Mouse (Mus musculus) liver, embryonic 12.5 days (tissue): ENCODE results near the gene Sh2b3. TPM values are rescaled to one million over a fixed set of nuclear protein-coding genes. Genes with fewer than 3 reads are reported as not detected.

Source experiments
- ATAC-seq: fragments of 200-750 bp; cut with Nextera tagmentation; 2 replicates; pipeline ENCODE4 v1.8.0; 2017; ENCODE audit warnings: moderate number of reproducible peaks, mild to moderate bottlenecking, moderate library complexity
- H3K27ac ChIP-seq: fragments of 300-500 bp; sonication (generic); 2 replicates; pipeline ENCODE4 v1.5.1; 2016; ENCODE audit warnings: mild to moderate bottlenecking
- H3K27me3 ChIP-seq: fragments of 300-500 bp; sonication (generic); replicated peaks from 2 replicates; pipeline ENCODE4 v1.6.1; 2016; ENCODE audit warnings: mild to moderate bottlenecking, moderate library complexity
- H3K36me3 ChIP-seq: fragments of 300-500 bp; sonication (generic); 2 replicates; pipeline ENCODE4 v1.6.1; 2016; ENCODE audit warnings: mild to moderate bottlenecking, moderate library complexity
- H3K4me1 ChIP-seq: fragments of 300-500 bp; sonication (generic); 2 replicates; pipeline ENCODE4 v1.6.1; 2016
- H3K4me2 ChIP-seq: fragments of 300-500 bp; sonication (generic); 2 replicates; pipeline ENCODE4 v1.6.1; 2016; ENCODE audit warnings: mild to moderate bottlenecking, moderate library complexity
- H3K4me3 ChIP-seq: fragments of 300-500 bp; sonication (generic); 2 replicates; pipeline ENCODE4 v1.5.1; 2016; ENCODE audit warnings: mild to moderate bottlenecking, moderate library complexity
- H3K9ac ChIP-seq: fragments of 300-500 bp; sonication (generic); 2 replicates; pipeline ENCODE4 v1.6.1; 2016; ENCODE audit warnings: mild to moderate bottlenecking, moderate library complexity
- H3K9me3 ChIP-seq: fragments of 300-500 bp; sonication (generic); replicated peaks from 2 replicates; pipeline ENCODE4 v1.6.1; 2016; ENCODE audit warnings: mild to moderate bottlenecking, moderate library complexity
- WGBS: fragments of 180-500 bp; shearing (Covaris S2); methylation state at CpG from one replicate; pipeline ENCODE4 v1.1.7; 2016; ENCODE audit not compliant: insufficient replicate concordance; 5-methylcytosine and 5-hydroxymethylcytosine counted together
- polyA plus RNA-seq: library from polyadenylated mRNA; unstranded; fragments of >200 nt; fragmentation: Nextera tagmentation; extraction: Ambion mirVana; gene quantifications from 2 replicates; pipeline ENCODE4 v1.2.1, GENCODE M21; 2016

Sh2b3 gene
- polyA plus RNA-seq, 1 experiment from 2014 or later: 13.0 TPM

DNA sequence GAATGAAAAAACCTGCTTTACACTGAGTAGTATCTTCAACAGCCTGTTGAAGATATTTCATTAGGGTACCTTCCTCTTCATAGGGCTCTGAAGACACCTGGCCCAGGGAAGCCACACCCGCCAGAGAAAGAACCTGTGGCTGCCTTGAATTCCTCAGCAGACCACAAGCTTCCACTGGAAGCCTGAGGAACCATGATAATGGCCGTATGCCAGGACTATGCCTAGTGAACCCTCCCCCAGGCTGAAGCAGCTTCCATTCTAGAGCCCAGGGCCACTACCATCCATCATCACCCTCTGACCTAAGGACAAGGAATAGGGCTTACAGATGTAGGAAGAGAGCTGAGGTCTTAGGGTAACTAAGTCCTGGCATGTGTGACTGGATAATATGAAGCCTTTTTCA, 17.3 kb downstream of the Sh2b3 start:
- H3K4me1 ChIP-seq: peaks cover 42% of the 10 kb centered on the region

GRCm38 (mm10) chr5:121819559-121819958, 17.9 kb downstream of the Sh2b3 start:
- Histone ChIP-seq H3K4me3 (no peak overlapping the region), H3K27me3 (no peaks in the 10 kb centered on the region), H3K9me3 (no peaks in the 10 kb centered on the region), H3K27ac (peak overlapping the region; percentile 21; the same call in 1 of the 2 replicates), H3K4me2 (no peak overlapping the region), H3K4me1 (peaks cover 36% of the 10 kb centered on the region), H3K36me3 (peaks cover 97% of the 10 kb centered on the region), H3K9ac (no peak overlapping the region)
- no peak for ATAC-seq
- WGBS: 45% methylated on average over 5 of the region's 5 CpGs

More for the DNA sequence above, 17.3 kb downstream of the Sh2b3 start:
- 54% methylated on average over 2 of the region's 2 CpGs for WGBS
- Histone ChIP-seq H3K27ac (no peak overlapping the region), H3K27me3 (no peaks in the 10 kb centered on the region), H3K9me3 (no peaks in the 10 kb centered on the region), H3K9ac (no peak overlapping the region), H3K4me2 (no peak overlapping the region), H3K4me3 (no peak overlapping the region), H3K36me3 (peaks cover 98% of the 10 kb centered on the region)
- no peak for ATAC-seq

- Histone ChIP-seq H3K9ac (no peak overlapping the region), H3K4me2 (no peak overlapping the region), H3K4me3 (no peak overlapping the region), H3K27me3 (no peaks in the 10 kb centered on the region), H3K27ac (no peak overlapping the region), H3K36me3 (peaks cover 97% of the 10 kb centered on the region), H3K9me3 (no peaks in the 10 kb centered on the region), H3K4me1 (peaks cover 29% of the 10 kb centered on the region)
- no peak for ATAC-seq
- WGBS: 81% methylated on average over 4 of the region's 4 CpGs
These were observed 18.6 kb downstream of the Sh2b3 start for GRCm38 (mm10) chr5:121818862-121819261.

DNA sequence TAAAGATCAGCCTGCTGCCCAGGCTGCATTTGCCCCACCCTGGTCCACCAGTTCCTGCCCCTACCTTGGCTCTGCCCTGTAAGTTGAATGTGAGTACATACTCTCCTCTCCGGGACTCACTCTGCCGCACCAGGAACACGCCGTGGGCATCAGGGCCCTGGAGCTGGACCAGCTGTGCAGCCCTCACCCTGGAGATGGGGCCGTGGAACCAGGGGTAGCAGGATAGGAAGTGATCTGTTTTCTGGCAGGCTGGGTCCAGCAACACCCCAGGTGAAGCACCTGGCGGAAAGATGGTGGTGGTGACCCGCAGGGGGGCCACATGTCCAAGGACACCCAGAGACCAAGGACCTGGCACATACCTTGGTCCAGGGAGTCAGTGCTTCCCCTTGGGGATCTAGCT, 19.0 kb downstream of the Sh2b3 start:
- Histone ChIP-seq H3K9ac (no peak overlapping the region), H3K4me3 (no peak overlapping the region), H3K36me3 (peaks cover 97% of the 10 kb centered on the region), H3K4me2 (no peak overlapping the region), H3K9me3 (no peaks in the 10 kb centered on the region), H3K27ac (no peak overlapping the region), H3K27me3 (no peaks in the 10 kb centered on the region), H3K4me1 (peaks cover 24% of the 10 kb centered on the region)
- WGBS: 90% methylated on average over 7 of the region's 7 CpGs
- no peak for ATAC-seq

DNA sequence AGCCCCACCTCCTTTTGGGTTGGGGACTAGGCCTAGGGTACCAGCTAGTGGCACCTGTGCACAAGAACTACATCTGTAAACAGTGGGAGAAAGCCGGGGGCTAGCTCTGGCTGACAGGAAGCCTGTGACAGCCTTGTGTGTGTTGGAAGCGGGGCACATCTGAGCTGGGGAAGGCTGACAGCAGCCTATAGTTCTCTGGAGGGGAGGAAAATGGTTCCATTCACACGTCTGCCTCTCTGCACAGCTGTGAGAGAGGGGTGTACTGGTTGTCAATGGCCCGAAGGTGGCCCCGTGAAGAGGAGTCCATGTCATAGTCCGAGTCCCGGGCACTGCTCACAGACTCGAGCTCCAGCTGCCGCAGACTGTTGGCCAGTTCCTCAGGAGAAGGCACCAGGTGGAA, 19.9 kb downstream of the Sh2b3 start:
- Histone ChIP-seq H3K4me3 (no peak overlapping the region), H3K27me3 (no peaks in the 10 kb centered on the region), H3K27ac (no peak overlapping the region), H3K9ac (no peak overlapping the region), H3K4me2 (no peak overlapping the region), H3K4me1 (peaks cover 21% of the 10 kb centered on the region; the same call in 1 of the 2 replicates), H3K9me3 (no peaks in the 10 kb centered on the region), H3K36me3 (peaks cover 97% of the 10 kb centered on the region)
- WGBS: 78% methylated on average over 9 of the region's 9 CpGs
- ATAC-seq: no peak

GRCm38 (mm10) chr5:121816611-121817010, 20.8 kb downstream of the Sh2b3 start:
- no peak overlapping the region for H3K27ac ChIP-seq
- H3K9me3 ChIP-seq: no peaks in the 10 kb centered on the region
- H3K4me1 ChIP-seq: peaks cover 30% of the 10 kb centered on the region
- H3K36me3 ChIP-seq: peaks cover 97% of the 10 kb centered on the region
- no peaks in the 10 kb centered on the region for H3K27me3 ChIP-seq
- no peak overlapping the region for H3K9ac ChIP-seq
- no peak overlapping the region for H3K4me2 ChIP-seq
- no peak for ATAC-seq
- 76% methylated on average over 2 of the region's 2 CpGs for WGBS
- H3K4me3 ChIP-seq: no peak overlapping the region

DNA sequence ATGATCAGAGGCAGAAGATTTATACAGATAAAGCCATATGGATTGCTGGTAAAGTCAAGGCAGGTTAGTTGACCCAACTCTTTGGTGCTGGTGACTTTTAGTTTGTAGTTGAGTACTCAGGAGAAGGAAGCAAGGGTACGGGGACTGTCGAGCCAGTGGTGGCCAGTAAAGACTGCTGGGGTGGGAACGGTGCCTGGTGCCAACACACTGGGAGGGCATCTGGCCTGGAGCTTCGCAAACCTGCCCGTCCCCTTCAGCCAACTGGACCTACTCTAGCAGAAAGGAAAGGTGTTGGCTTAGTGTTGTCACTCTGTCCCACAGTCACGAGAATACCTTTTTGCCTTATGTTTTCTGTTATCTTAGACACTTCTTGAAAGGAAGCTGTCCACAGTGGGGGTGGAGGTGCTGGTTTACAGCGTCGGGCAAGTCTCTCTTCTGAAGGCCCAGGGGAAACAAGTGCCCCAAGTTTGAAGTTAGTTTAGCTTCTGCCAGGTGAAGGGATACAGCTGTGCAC, 21.5 kb downstream of the Sh2b3 start:
- H3K27me3 ChIP-seq: no peaks in the 10 kb centered on the region
- no peak overlapping the region for H3K9ac ChIP-seq
- H3K9me3 ChIP-seq: no peaks in the 10 kb centered on the region
- H3K4me3 ChIP-seq: no peak overlapping the region
- H3K27ac ChIP-seq: no peak overlapping the region
- 80% methylated on average over 8 of the region's 8 CpGs for WGBS
- no peak overlapping the region for H3K4me2 ChIP-seq
- ATAC-seq: no peak
- H3K4me1 ChIP-seq: peaks cover 34% of the 10 kb centered on the region
- peaks cover 99% of the 10 kb centered on the region for H3K36me3 ChIP-seq

DNA sequence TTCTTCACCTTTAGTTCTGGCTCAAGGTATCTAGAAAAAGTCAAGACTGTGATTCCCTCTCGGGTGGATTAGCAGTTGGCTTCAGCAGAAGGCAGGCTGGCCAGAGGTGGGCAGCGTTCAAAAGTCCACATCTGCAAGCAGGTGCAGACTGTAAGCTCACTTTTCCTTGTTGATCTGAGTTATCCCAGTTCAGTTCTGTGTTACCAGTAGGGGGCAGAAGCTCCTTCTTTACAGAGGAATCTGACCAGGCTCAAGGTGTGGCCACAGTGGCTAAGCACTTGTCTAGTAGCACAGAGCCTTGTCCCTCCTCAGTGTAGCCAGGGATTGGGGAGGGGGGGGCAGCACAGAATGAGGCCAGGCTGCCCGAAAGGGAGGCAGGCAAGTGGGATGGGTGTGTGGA, 22.4 kb downstream of the Sh2b3 start:
- Histone ChIP-seq H3K27me3 (no peaks in the 10 kb centered on the region), H3K4me2 (no peak overlapping the region), H3K4me3 (no peak overlapping the region), H3K9ac (no peak overlapping the region), H3K9me3 (no peaks in the 10 kb centered on the region), H3K27ac (no peak overlapping the region), H3K4me1 (peaks cover 32% of the 10 kb centered on the region), H3K36me3 (peaks cover 99% of the 10 kb centered on the region)
- WGBS: 57% methylated on average over 3 of the region's 3 CpGs
- ATAC-seq: no peak

DNA sequence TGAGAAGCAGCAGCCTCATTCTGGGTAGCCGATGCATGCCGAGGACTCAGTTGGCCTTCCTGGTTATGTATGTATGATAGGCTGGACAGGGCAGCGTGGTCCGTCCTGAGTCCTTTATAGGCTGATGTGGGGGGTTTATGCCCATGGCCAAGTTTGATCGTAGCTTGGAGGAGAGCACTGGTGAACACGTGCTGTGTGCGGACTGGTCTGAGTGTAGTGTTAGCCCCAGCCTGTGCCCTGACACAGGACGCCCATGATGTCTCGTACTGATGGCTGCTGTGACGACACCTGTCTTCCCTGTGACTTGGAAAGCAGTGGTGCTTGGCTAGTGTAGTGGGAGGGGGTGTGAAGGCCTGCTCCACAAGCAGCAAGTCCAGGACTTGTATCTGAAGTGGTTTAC, 23.7 kb downstream of the Sh2b3 start:
- no peak overlapping the region for H3K4me2 ChIP-seq
- H3K4me3 ChIP-seq: no peak overlapping the region
- ATAC-seq: no peak
- WGBS: 86% methylated on average over 10 of the region's 10 CpGs
- no peak overlapping the region for H3K9ac ChIP-seq
- H3K36me3 ChIP-seq: peaks cover 94% of the 10 kb centered on the region
- H3K27me3 ChIP-seq: no peaks in the 10 kb centered on the region
- no peak overlapping the region for H3K27ac ChIP-seq
- H3K9me3 ChIP-seq: no peaks in the 10 kb centered on the region
- peaks cover 24% of the 10 kb centered on the region for H3K4me1 ChIP-seq

- peaks cover 94% of the 10 kb centered on the region for H3K36me3 ChIP-seq
- ATAC-seq: no peak
- H3K4me2 ChIP-seq: no peak overlapping the region
- H3K9me3 ChIP-seq: no peaks in the 10 kb centered on the region
- no peak overlapping the region for H3K4me3 ChIP-seq
- peaks cover 24% of the 10 kb centered on the region for H3K4me1 ChIP-seq
- H3K9ac ChIP-seq: no peak overlapping the region
- WGBS: 68% methylated on average over 7 of the region's 7 CpGs
- no peaks in the 10 kb centered on the region for H3K27me3 ChIP-seq
- no peak overlapping the region for H3K27ac ChIP-seq
These were observed 24.8 kb downstream of the Sh2b3 start for GRCm38 (mm10) chr5:121812526-121813243.

GRCm38 (mm10) chr5:121811485-121811931, 25.9 kb downstream of the Sh2b3 start:
- no peak overlapping the region for H3K4me3 ChIP-seq
- no peak overlapping the region for H3K4me2 ChIP-seq
- peaks cover 93% of the 10 kb centered on the region for H3K36me3 ChIP-seq
- ATAC-seq: peak; percentile 16
- H3K9me3 ChIP-seq: no peaks in the 10 kb centered on the region
- H3K27ac ChIP-seq: 0 out of 2 replicates have a peak overlapping the region, but pooled peaks have one; percentile 32
- H3K27me3 ChIP-seq: no peaks in the 10 kb centered on the region
- H3K4me1 ChIP-seq: peaks cover 24% of the 10 kb centered on the region
- 66% methylated on average over 5 of the region's 5 CpGs for WGBS
- H3K9ac ChIP-seq: 0 out of 2 replicates have a peak overlapping the region, but pooled peaks have one; percentile 13

DNA sequence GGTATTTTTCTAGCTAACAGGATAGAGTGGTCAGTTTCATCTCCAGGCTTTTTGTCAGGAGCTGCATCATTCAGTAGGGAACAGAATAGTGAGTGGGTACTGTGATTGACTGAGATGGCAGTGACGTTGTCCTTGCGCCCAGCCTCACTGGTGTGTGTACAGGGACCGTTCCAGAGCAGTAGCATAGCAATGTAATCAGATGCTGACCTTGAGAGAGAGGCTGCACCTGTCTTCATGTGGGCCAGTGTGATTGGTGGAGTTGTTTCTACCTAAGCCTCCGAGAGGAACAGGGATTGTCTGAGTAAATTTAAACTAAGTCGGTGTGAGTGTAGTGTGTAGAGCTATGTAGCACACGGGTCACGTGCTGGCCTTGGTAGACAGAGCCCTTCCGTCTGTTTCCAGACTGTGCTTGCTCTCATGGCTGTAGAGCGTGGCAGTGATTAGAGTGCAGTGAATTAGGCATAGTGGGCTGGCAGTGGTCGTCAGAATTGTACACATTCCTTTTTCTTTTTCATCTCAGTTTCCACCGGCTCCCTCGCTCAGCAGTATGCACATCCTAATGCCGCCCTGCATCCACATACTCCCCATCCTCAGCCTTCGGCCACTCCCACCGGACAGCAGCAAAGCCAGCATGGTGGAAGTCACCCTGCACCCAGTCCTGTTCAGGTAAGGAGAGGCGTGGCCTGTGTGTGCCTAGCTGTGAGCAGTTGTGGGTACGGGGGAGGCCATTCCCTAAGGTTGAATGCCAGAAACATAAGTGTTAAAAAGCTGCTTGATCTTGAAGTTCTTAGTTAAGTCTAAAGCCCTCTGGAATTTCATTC, 26.9 kb downstream of the Sh2b3 start:
- peaks cover 24% of the 10 kb centered on the region; the same call in 1 of the 2 replicates for H3K4me1 ChIP-seq
- H3K36me3 ChIP-seq: peaks cover 91% of the 10 kb centered on the region
- no peak overlapping the region for H3K27ac ChIP-seq
- no peak overlapping the region for H3K9ac ChIP-seq
- no peaks in the 10 kb centered on the region for H3K9me3 ChIP-seq
- ATAC-seq: no peak
- WGBS: 89% methylated on average over 17 of the region's 17 CpGs
- no peak overlapping the region for H3K4me2 ChIP-seq
- no peak overlapping the region for H3K4me3 ChIP-seq
- H3K27me3 ChIP-seq: no peaks in the 10 kb centered on the region
